Comparison of ENCODE assay signal across 7 mouse cellular contexts in the genomic region with DNA sequence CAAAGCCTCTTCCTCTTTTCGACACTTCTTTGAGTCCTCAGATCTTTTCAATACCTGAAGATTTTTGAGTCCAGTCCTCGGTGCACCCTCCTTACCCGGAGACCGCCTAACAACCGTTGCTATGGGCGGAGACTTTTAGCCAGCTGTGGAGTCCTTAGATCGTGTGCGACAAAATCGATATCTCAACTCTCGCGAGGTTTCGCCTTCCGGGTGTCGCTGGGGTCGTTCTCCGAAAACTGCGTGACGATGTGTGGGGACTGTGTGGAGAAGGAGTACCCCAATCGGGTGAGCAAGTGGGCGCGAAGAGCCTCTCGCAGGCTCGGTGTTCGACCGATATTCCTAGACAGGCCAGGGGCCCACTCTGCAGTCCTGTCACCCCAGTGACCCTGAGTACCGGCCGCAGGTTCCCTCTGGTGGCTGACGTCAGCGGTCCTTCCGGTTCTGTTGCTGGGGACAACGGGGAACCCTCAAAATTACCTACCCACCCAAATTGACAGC. TPM values are rescaled to one million over a fixed set of nuclear protein-coding genes. Genes with fewer than 3 reads are reported as not detected.
DNase-seq lines count a peak whose midpoint lies in the region; ATAC-seq lines count a peak whose summit lies in the region.

A gene (plus strand): TSS at position 185 of the 498 bp plus-strand sequence.
A gene (plus strand): TSS at position 236 of the 498 bp plus-strand sequence.

- H3K4me2 ChIP-seq in intestine, embryonic 16.5 days (ENCODE audit: low read depth, low read length), result peak within 1 kb of the TSS; percentile 72
- peak within 1 kb of the TSS; percentile 44 for H3K4me2 ChIP-seq in midbrain, embryonic 11.5 days

- no peaks in the 10 kb centered on the region for H3K9me3 ChIP-seq in intestine, embryonic 16.5 days (ENCODE audit: control insufficient read depth, low read length)
- no peaks in the 10 kb centered on the region for H3K9me3 ChIP-seq in midbrain, embryonic 11.5 days (ENCODE audit: control insufficient read depth, low read length)

- peak; percentile 98 for ATAC-seq in intestine, embryonic 16.5 days
- ATAC-seq in midbrain, embryonic 11.5 days (ENCODE audit: low FRiP score), result peak; percentile 98

- no peaks in the 10 kb centered on the region for H3K27me3 ChIP-seq in intestine, embryonic 16.5 days (replicated peaks; ENCODE audit: control insufficient read depth, insufficient read depth, low read length)
- no peaks in the 10 kb centered on the region for H3K27me3 ChIP-seq in midbrain, embryonic 11.5 days (ENCODE audit: control insufficient read depth, insufficient read depth, low read length)

- peaks cover 5% of the 10 kb centered on the region; the same call in 1 of the 2 replicates for H3K4me1 ChIP-seq in intestine, embryonic 16.5 days (ENCODE audit: control insufficient read depth, insufficient read depth, low read length)
- peaks cover 4% of the 10 kb centered on the region; the same call in 1 of the 2 replicates for H3K4me1 ChIP-seq in midbrain, embryonic 11.5 days (ENCODE audit: control insufficient read depth, insufficient read depth, low read length)

- peak; percentile 93 for DNase-seq in adrenal gland, adult 2 months
- peak; percentile 93 for DNase-seq in embryo, embryonic 11.5 days (ENCODE audit: low read depth, low spot score)
- DNase-seq in gastrocnemius, postnatal 4 days (ENCODE audit: low spot score in 2 of 2), result peak; percentile 64 to 90
- DNase-seq in left cerebral cortex, postnatal 36 days (ENCODE audit: low spot score in 2 of 2), result peak; percentile 84 to 86
- DNase-seq in midbrain, embryonic 11.5 days (ENCODE audit: low spot score, missing footprints), result peak; percentile 99
- peak; percentile 95 for DNase-seq in skeletal muscle tissue, adult 2 months (ENCODE audit: low read depth, low spot score)

- H3K9ac ChIP-seq in intestine, embryonic 16.5 days (ENCODE audit: low read depth, low read length), result peak within 1 kb of the TSS; percentile 80
- H3K9ac ChIP-seq in midbrain, embryonic 11.5 days (ENCODE audit: low read length), result peak within 1 kb of the TSS; percentile 71

- WGBS in intestine, embryonic 16.5 days, result under 1% methylated on average over 31 of the region's 31 CpGs
- WGBS in midbrain, embryonic 11.5 days, result under 1% methylated on average over 31 of the region's 31 CpGs

- H3K27ac ChIP-seq in intestine, embryonic 16.5 days (ENCODE audit: low read length), result peak within 1 kb of the TSS; percentile 65
- 0 out of 2 replicates have a peak within 1 kb of the TSS, but pooled peaks have one; percentile 12 for H3K27ac ChIP-seq in midbrain, embryonic 11.5 days (ENCODE audit: low read depth, low read length)

- intact Hi-C loops in left cerebral cortex, postnatal 36 days (cut with DNase I), result loop anchor here (5.0 kb wide), 1 partner anchor 57 kb away; a partner anchor contains a TSS

- peak within 1 kb of the TSS; percentile 78 for H3K4me3 ChIP-seq in intestine, embryonic 16.5 days (ENCODE audit: low read length)
- peak within 1 kb of the TSS; percentile 53 for H3K4me3 ChIP-seq in midbrain, embryonic 11.5 days (ENCODE audit: low read depth, low read length)

- no peaks in the 10 kb centered on the region for H3K36me3 ChIP-seq in intestine, embryonic 16.5 days (ENCODE audit: control insufficient read depth, insufficient read depth, low read length)
- no peaks in the 10 kb centered on the region for H3K36me3 ChIP-seq in midbrain, embryonic 11.5 days (ENCODE audit: control insufficient read depth, insufficient read depth, low read length)

RNA-seq across cellular contexts. Expression of the first gene that starts in this region (rescaled TPM):
- 10 to 100 TPM; 66.2 to 90.4 TPM for total RNA-seq in adrenal gland, adult 2 months (2021)
- 24.0 and 25.1 TPM in 2 replicates for polyA plus RNA-seq in adrenal gland, adult 2 months (2012; rRNA removed)
- total RNA-seq in gastrocnemius, postnatal 4 days (2021), result 10 to 100 TPM; 43.1 to 45.7 TPM
- polyA plus RNA-seq in intestine, embryonic 16.5 days (2015; fragmentation: Nextera tagmentation; extraction: Ambion mirVana), result 121 and 130 TPM in 2 replicates
- total RNA-seq in left cerebral cortex, postnatal 36 days (2021), result 10 to 100 TPM; 32.1 to 37.5 TPM
- 81.9 and 86.8 TPM in 2 replicates for polyA plus RNA-seq in midbrain, embryonic 11.5 days (2014; fragmentation: Nextera tagmentation; extraction: Ambion mirVana)

RNA-seq across cellular contexts. Expression of the second gene that starts in this region (rescaled TPM):
- 10 to 100 TPM; 11.0 to 15.4 TPM for total RNA-seq in adrenal gland, adult 2 months (2021)
- 22.2 and 25.0 TPM in 2 replicates for polyA plus RNA-seq in adrenal gland, adult 2 months (2012; rRNA removed)
- total RNA-seq in gastrocnemius, postnatal 4 days (2021), result 10 to 100 TPM; 24.0 to 24.1 TPM
- 27.9 and 29.5 TPM in 2 replicates for polyA plus RNA-seq in intestine, embryonic 16.5 days (2015; fragmentation: Nextera tagmentation; extraction: Ambion mirVana)
- total RNA-seq in left cerebral cortex, postnatal 36 days (2021), result 10 to 100 TPM; 25.8 to 27.5 TPM
- 42.7 and 43.5 TPM in 2 replicates for polyA plus RNA-seq in midbrain, embryonic 11.5 days (2014; fragmentation: Nextera tagmentation; extraction: Ambion mirVana)

Comparison
In these comparisons a context has a peak if more than half of its experiments do, and no peak if none do; other contexts are left out.
1. Peak in every context shown above with its lines: DNase-seq, ATAC-seq, H3K4me3 ChIP-seq and H3K27ac ChIP-seq.